Mouse (Mus musculus) cerebellum, postnatal 4 days (tissue): ENCODE data around the gene Med25.

Experiments
- DNase-seq, 2 experiments: peaks; one replicate each; pipeline ENCODE4 v3.0.0; 2022; ENCODE audit warnings: low spot score in 2 of 2, mixed read lengths in 1 of 2

The Med25 gene

GRCm38 (mm10) chr7:44848561-44849415 is 43.7 kb downstream of the Med25 start, which contains the start of the genes Akt1s1 and Tbc1d17:
Gene Akt1s1 (plus strand): TSS chr7:44848991.
Gene Tbc1d17 (minus strand): TSS chr7:44849079.
- peak; percentile 95 to 99 for DNase-seq

- DNase-seq = no peak
Measured at GRCm38 (mm10) chr7:44847772-44848171, 44.7 kb downstream of the Med25 start.

- no peak for DNase-seq
Measured at GRCm38 (mm10) chr7:44846804-44847203, 45.7 kb downstream of the Med25 start.

GRCm38 (mm10) chr7:44845006-44845405 is 47.5 kb downstream of the Med25 start:
- DNase-seq = no peak

GRCm38 (mm10) chr7:44841825-44842463 is 50.6 kb downstream of the Med25 start:
- no peak for DNase-seq

- DNase-seq = no peak
Measured at GRCm38 (mm10) chr7:44840426-44840825, 52.1 kb downstream of the Med25 start.

- DNase-seq = no peak
Measured at GRCm38 (mm10) chr7:44839491-44840191, 52.9 kb downstream of the Med25 start.

GRCm38 (mm10) chr7:44839171-44839490 is 53.4 kb downstream of the Med25 start:
- DNase-seq = no peak

- DNase-seq = no peak
Measured at GRCm38 (mm10) chr7:44838073-44838472, 54.4 kb downstream of the Med25 start.

GRCm38 (mm10) chr7:44836423-44837053 is 56.0 kb downstream of the Med25 start:
- no peak for DNase-seq

GRCm38 (mm10) chr7:44836016-44836404 is 56.5 kb downstream of the Med25 start:
- no peak for DNase-seq

- DNase-seq = no peak
Measured at GRCm38 (mm10) chr7:44835373-44836015, 57.0 kb downstream of the Med25 start.

GRCm38 (mm10) chr7:44832763-44833162 is 59.7 kb downstream of the Med25 start:
- DNase-seq = no peak

GRCm38 (mm10) chr7:44828706-44829105 is 63.8 kb downstream of the Med25 start:
- no peak for DNase-seq

GRCm38 (mm10) chr7:44826771-44827170 is 65.7 kb downstream of the Med25 start:
- DNase-seq = no peak
